Mouse (Mus musculus) liver, embryonic 15.5 days (tissue): ENCODE results near the gene Mettl13. TPM values are rescaled to one million over a fixed set of nuclear protein-coding genes. Genes with fewer than 3 reads are reported as not detected.

Source experiments
- ATAC-seq: fragments of 200-750 bp; cut with Nextera tagmentation; 2 replicates; pipeline ENCODE4 v1.8.0; 2017; ENCODE audit warnings: moderate number of reproducible peaks, mild to moderate bottlenecking, moderate library complexity; ENCODE audit not compliant: insufficient read depth
- H3K27ac ChIP-seq: fragments of 300-500 bp; sonication (generic); replicated peaks from 2 replicates; pipeline ENCODE4 v1.5.1; 2015; ENCODE audit warnings: mild to moderate bottlenecking, inconsistent platforms
- H3K27me3 ChIP-seq: fragments of 300-500 bp; sonication (generic); 2 replicates; pipeline ENCODE4 v1.6.1; 2015; ENCODE audit warnings: mild to moderate bottlenecking, inconsistent platforms
- H3K36me3 ChIP-seq: fragments of 300-500 bp; sonication (generic); replicated peaks from 2 replicates; pipeline ENCODE4 v1.6.1; 2015; ENCODE audit warnings: moderate library complexity, mild to moderate bottlenecking, inconsistent platforms
- H3K4me1 ChIP-seq: fragments of 300-500 bp; sonication (generic); replicated peaks from 2 replicates; pipeline ENCODE4 v1.6.1; 2015; ENCODE audit warnings: inconsistent platforms
- H3K4me2 ChIP-seq: fragments of 300-500 bp; sonication (generic); 2 replicates; pipeline ENCODE4 v1.6.1; 2015; ENCODE audit warnings: moderate library complexity, mild to moderate bottlenecking, inconsistent platforms
- H3K4me3 ChIP-seq: fragments of 300-500 bp; sonication (generic); replicated peaks from 2 replicates; pipeline ENCODE4 v1.5.1; 2015; ENCODE audit warnings: mild to moderate bottlenecking, inconsistent platforms
- H3K9ac ChIP-seq: fragments of 300-500 bp; sonication (generic); 2 replicates; pipeline ENCODE4 v1.6.1; 2015; ENCODE audit warnings: moderate library complexity, mild to moderate bottlenecking, inconsistent platforms
- H3K9me3 ChIP-seq: fragments of 300-500 bp; sonication (generic); replicated peaks from 2 replicates; pipeline ENCODE4 v1.6.1; 2016; ENCODE audit warnings: inconsistent platforms
- WGBS: fragments of 180-500 bp; shearing (Covaris S2); methylation state at CpG from one replicate; pipeline ENCODE4 v1.1.7; 2015; ENCODE audit warnings: mixed read lengths; ENCODE audit not compliant: insufficient replicate concordance; 5-methylcytosine and 5-hydroxymethylcytosine counted together
- polyA plus RNA-seq: library from polyadenylated mRNA; unstranded; fragments of >200 nt; fragmentation: Nextera tagmentation; extraction: Ambion mirVana; gene quantifications from 2 replicates; pipeline ENCODE4 v1.2.1, GENCODE M21; 2015

The Mettl13 gene
- polyA plus RNA-seq, 1 experiment from 2014 or later: 9.1 TPM

- WGBS: 67% methylated on average over 4 of the region's 4 CpGs
Measured at GRCm38 (mm10) chr1:162531584-162531983, 16.8 kb downstream of the Mettl13 start.

GRCm38 (mm10) chr1:162530666-162531065 is 17.7 kb downstream of the Mettl13 start:
- H3K4me2 ChIP-seq: no peak overlapping the region
- ATAC-seq: no peak
- WGBS: 77% methylated on average over 1 of the region's 1 CpGs
- no peaks in the 10 kb centered on the region for H3K4me1 ChIP-seq
- no peak overlapping the region for H3K4me3 ChIP-seq
- no peaks in the 10 kb centered on the region for H3K9me3 ChIP-seq
- H3K27me3 ChIP-seq: no peaks in the 10 kb centered on the region
- peaks cover 31% of the 10 kb centered on the region for H3K36me3 ChIP-seq
- H3K9ac ChIP-seq: no peak overlapping the region
- H3K27ac ChIP-seq: no peak overlapping the region

More at GRCm38 (mm10) chr1:162531584-162531983, 16.8 kb downstream of the Mettl13 start:
- no peak overlapping the region for H3K9ac ChIP-seq
- H3K4me1 ChIP-seq: no peaks in the 10 kb centered on the region
- H3K4me3 ChIP-seq: no peak overlapping the region
- no peaks in the 10 kb centered on the region for H3K27me3 ChIP-seq
- H3K4me2 ChIP-seq: no peak overlapping the region
- H3K27ac ChIP-seq: no peak overlapping the region
- no peak for ATAC-seq
- no peaks in the 10 kb centered on the region for H3K9me3 ChIP-seq
- H3K36me3 ChIP-seq: peaks cover 40% of the 10 kb centered on the region

GRCm38 (mm10) chr1:162529651-162530050 is 18.7 kb downstream of the Mettl13 start:
- Histone ChIP-seq H3K4me2 (no peak overlapping the region), H3K36me3 (peaks cover 20% of the 10 kb centered on the region), H3K4me3 (no peak overlapping the region), H3K27me3 (no peaks in the 10 kb centered on the region), H3K4me1 (no peaks in the 10 kb centered on the region), H3K27ac (no peak overlapping the region), H3K9me3 (no peaks in the 10 kb centered on the region), H3K9ac (no peak overlapping the region)
- ATAC-seq: no peak
- WGBS: 56% methylated on average over 2 of the region's 2 CpGs

- peaks cover under 1% of the 10 kb centered on the region; the same call in 1 of the 2 replicates for H3K4me1 ChIP-seq
- H3K9ac ChIP-seq: no peak overlapping the region
- whole genome bisulfite sequencing: 64% methylated on average over 1 of the region's 1 CpGs
- no peaks in the 10 kb centered on the region for H3K9me3 ChIP-seq
- no peak overlapping the region for H3K27ac ChIP-seq
- H3K36me3 ChIP-seq: no peaks in the 10 kb centered on the region
- no peak overlapping the region for H3K4me3 ChIP-seq
- no peak overlapping the region for H3K4me2 ChIP-seq
- H3K27me3 ChIP-seq: no peaks in the 10 kb centered on the region
- no peak for ATAC-seq
Measured at GRCm38 (mm10) chr1:162515116-162515515, 33.2 kb downstream of the Mettl13 start.

- peaks cover 9% of the 10 kb centered on the region for H3K4me1 ChIP-seq
- 14% methylated on average over 2 of the region's 2 CpGs for WGBS
- H3K27me3 ChIP-seq: no peaks in the 10 kb centered on the region
- no peak overlapping the region for H3K27ac ChIP-seq
- peak overlapping the region; percentile 21; the same call in 1 of the 2 replicates for H3K4me2 ChIP-seq
- no peak overlapping the region for H3K4me3 ChIP-seq
- no peaks in the 10 kb centered on the region for H3K9me3 ChIP-seq
- peak; percentile 76 for ATAC-seq
- no peak overlapping the region for H3K9ac ChIP-seq
- no peaks in the 10 kb centered on the region for H3K36me3 ChIP-seq
Measured at GRCm38 (mm10) chr1:162510013-162510356, 38.4 kb downstream of the Mettl13 start.

GRCm38 (mm10) chr1:162509329-162510012 is 38.9 kb downstream of the Mettl13 start:
- Histone ChIP-seq H3K4me1 (peaks cover 9% of the 10 kb centered on the region), H3K27ac (no peak overlapping the region), H3K27me3 (no peaks in the 10 kb centered on the region), H3K9ac (no peak overlapping the region), H3K4me3 (no peak overlapping the region), H3K9me3 (no peaks in the 10 kb centered on the region), H3K36me3 (no peaks in the 10 kb centered on the region), H3K4me2 (peak overlapping the region; percentile 21; the same call in 1 of the 2 replicates)
- 0 out of 2 replicates have a peak, but pooled peaks have one; percentile 51 for ATAC-seq
- WGBS: 15% methylated on average over 12 of the region's 12 CpGs

- Histone ChIP-seq H3K36me3 (no peaks in the 10 kb centered on the region), H3K4me1 (peaks cover 9% of the 10 kb centered on the region), H3K4me3 (no peak overlapping the region), H3K27ac (no peak overlapping the region), H3K27me3 (no peaks in the 10 kb centered on the region), H3K9ac (no peak overlapping the region), H3K4me2 (no peak overlapping the region), H3K9me3 (no peaks in the 10 kb centered on the region)
- no peak for ATAC-seq
- 69% methylated on average over 4 of the region's 4 CpGs for WGBS
Measured at GRCm38 (mm10) chr1:162508211-162509005, 39.9 kb downstream of the Mettl13 start.

- no peak overlapping the region for H3K4me3 ChIP-seq
- no peak for ATAC-seq
- H3K9ac ChIP-seq: no peak overlapping the region
- WGBS: 51% methylated on average over 4 of the region's 4 CpGs
- no peaks in the 10 kb centered on the region for H3K36me3 ChIP-seq
- H3K27ac ChIP-seq: no peak overlapping the region
- no peaks in the 10 kb centered on the region for H3K27me3 ChIP-seq
- H3K4me2 ChIP-seq: no peak overlapping the region
- H3K4me1 ChIP-seq: peaks cover 9% of the 10 kb centered on the region
- no peaks in the 10 kb centered on the region for H3K9me3 ChIP-seq
Measured at GRCm38 (mm10) chr1:162506516-162506915, 41.8 kb downstream of the Mettl13 start.

- Histone ChIP-seq H3K36me3 (no peaks in the 10 kb centered on the region), H3K4me1 (peaks cover 9% of the 10 kb centered on the region), H3K4me3 (no peak overlapping the region), H3K27ac (no peak overlapping the region), H3K27me3 (no peaks in the 10 kb centered on the region), H3K4me2 (no peak overlapping the region), H3K9ac (no peak overlapping the region), H3K9me3 (no peaks in the 10 kb centered on the region)
- no peak for ATAC-seq
- WGBS: 36% methylated on average over 6 of the region's 6 CpGs
Measured at GRCm38 (mm10) chr1:162505649-162506048, 42.7 kb downstream of the Mettl13 start.
